Mouse (Mus musculus) hematopoietic multipotent progenitor cell, adult 10-12 weeks (in vitro differentiated cells): ENCODE measurements around the gene Srsf5. TPM values are rescaled to one million over a fixed set of nuclear protein-coding genes. Genes with fewer than 3 reads are reported as not detected.

Experiments used
- polyA plus RNA-seq: library from polyadenylated mRNA; stranded (reverse); fragments of >175 nt; gene quantifications from 2 replicates; pipeline ENCODE4 v1.2.3, GENCODE M21; 2012; ENCODE audit warnings: low replicate concordance

Gene Srsf5
- polyA plus RNA-seq = 44.3 and 201 TPM in 2 replicates

DNA sequence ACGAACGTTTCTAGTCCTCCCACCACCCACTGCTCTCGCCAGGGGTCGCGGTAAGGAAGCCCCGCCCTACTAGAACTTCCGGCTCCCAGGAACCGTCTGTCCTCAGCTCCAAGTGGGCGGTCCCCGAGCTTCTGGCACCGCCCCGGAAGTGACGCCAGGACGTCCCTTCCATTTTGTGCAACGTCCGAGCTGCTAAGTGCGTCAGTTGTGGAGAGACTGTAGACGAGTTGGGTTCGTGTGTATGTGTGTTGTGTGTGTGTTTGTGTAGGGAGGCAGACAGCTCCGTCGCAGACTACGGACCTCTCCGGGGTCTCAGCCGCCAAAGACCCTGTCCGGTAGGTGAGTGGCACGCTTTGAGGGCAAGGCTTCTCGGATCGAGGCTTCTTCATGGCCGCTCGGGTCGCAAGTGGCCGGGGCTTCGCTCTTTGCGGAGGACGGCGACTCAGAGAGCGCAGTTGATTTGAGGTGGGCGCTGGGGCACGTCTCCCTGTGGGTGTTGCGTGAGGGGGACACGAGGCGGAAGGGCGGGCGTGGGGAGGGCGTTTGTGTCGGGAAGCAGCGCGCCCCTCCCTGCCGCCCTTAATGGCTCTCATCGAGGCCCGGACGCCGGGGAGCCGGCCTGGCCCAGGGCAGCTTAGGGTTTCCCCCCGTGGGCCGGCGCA is at the start of gene Srsf5:
Gene Srsf5 (plus strand): TSS at position 171 of the 662 bp plus-strand sequence.

DNA sequence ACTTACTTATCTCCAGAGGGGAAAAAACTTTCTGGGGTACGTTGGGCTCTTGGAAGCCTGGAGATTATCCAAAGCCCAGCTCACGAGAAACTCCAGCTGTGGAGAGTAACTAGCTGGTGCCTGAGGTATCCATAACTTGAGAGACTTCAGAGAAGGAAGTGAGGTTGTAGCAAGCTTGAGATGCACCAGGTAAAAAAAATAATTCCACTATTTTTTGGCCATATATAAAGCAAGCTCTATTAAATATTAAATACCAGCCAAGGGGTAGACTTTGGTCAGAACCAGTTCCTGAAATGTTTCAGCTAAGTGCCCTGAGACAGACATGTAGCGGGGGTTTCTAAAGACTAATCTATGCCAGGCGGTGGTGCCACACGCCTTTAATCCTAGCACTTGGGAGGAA is 23.3 kb downstream of the Srsf5 start, which contains the start of gene Slc10a1:
Gene Slc10a1 (minus strand): TSS at position 101 of the 400 bp plus-strand sequence.

Other genes with a start within 250 kb of the Srsf5 start
- gene Ccdc177, start 184.8 kb upstream of the Srsf5 start, polyA plus RNA-seq = not detected in 2 replicates
- 34.6 and 36.9 TPM in 2 replicates for gene Susd6, start 155.0 kb upstream of the Srsf5 start, polyA plus RNA-seq
- gene Slc10a1, start 23.2 kb downstream of the Srsf5 start, polyA plus RNA-seq = not detected in 2 replicates
- 0.06 and 0.16 TPM in 2 replicates for gene Smoc1, start 81.3 kb downstream of the Srsf5 start, polyA plus RNA-seq